Mouse (Mus musculus) heart, embryonic 16.5 days (tissue): Measurements from ENCODE around the gene Clta. TPM values are rescaled to one million over a fixed set of nuclear protein-coding genes. Genes with fewer than 3 reads are reported as not detected.

ENCODE experiments used
- ATAC-seq: fragments of 200-750 bp; cut with Nextera tagmentation; replicated peaks from 2 replicates; pipeline ENCODE4 v1.8.0; 2017; ENCODE audit warnings: moderate number of reproducible peaks; ENCODE audit not compliant: insufficient read depth, low FRiP score; ENCODE audit errors: extremely low read depth
- H3K27ac ChIP-seq: fragments of 300-500 bp; sonication (generic); 2 replicates; pipeline ENCODE4 v1.5.1; 2014; ENCODE audit warnings: mild to moderate bottlenecking, low read length, control low read depth, moderate library complexity
- H3K27me3 ChIP-seq: fragments of 300-500 bp; sonication (generic); 2 replicates; pipeline ENCODE4 v1.6.1; 2014; ENCODE audit warnings: low read length, mixed read lengths; ENCODE audit not compliant: control insufficient read depth, insufficient read depth
- H3K36me3 ChIP-seq: fragments of 300-500 bp; sonication (generic); 2 replicates; pipeline ENCODE4 v1.6.1; 2014; ENCODE audit not compliant: control insufficient read depth, insufficient read depth
- H3K4me1 ChIP-seq: fragments of 300-500 bp; sonication (generic); 2 replicates; pipeline ENCODE4 v1.6.1; 2014; ENCODE audit warnings: low read length, mixed read lengths; ENCODE audit not compliant: control insufficient read depth, insufficient read depth
- H3K4me2 ChIP-seq: fragments of 300-500 bp; sonication (generic); 2 replicates; pipeline ENCODE4 v1.6.1; 2014; ENCODE audit warnings: low read depth, mild to moderate bottlenecking, control low read depth, low read length
- H3K4me3 ChIP-seq: fragments of 300-500 bp; sonication (generic); 2 replicates; pipeline ENCODE4 v1.5.1; 2014; ENCODE audit warnings: mild to moderate bottlenecking, control low read depth, low read length
- H3K9ac ChIP-seq: fragments of 300-500 bp; sonication (generic); 2 replicates; pipeline ENCODE4 v1.6.1; 2014; ENCODE audit warnings: low read length, control low read depth
- H3K9me3 ChIP-seq: fragments of 300-500 bp; sonication (generic); replicated peaks from 2 replicates; pipeline ENCODE4 v1.6.1; 2016; ENCODE audit warnings: low read length; ENCODE audit not compliant: control insufficient read depth
- WGBS: fragments of 180-500 bp; shearing (Covaris S2); extraction: QIAGEN DNeasy Blood & Tissue Kit; methylation state at CpG from one replicate; pipeline ENCODE4 v1.1.7; 2014; 5-methylcytosine and 5-hydroxymethylcytosine counted together
- polyA plus RNA-seq: library from polyadenylated mRNA; unstranded; fragments of >200 nt; fragmentation: Nextera tagmentation; extraction: Ambion mirVana; gene quantifications from 2 replicates; pipeline ENCODE4 v1.2.1, GENCODE M21; 2015

Clta gene
- polyA plus RNA-seq, 1 experiment from 2014 or later, result 150 TPM

DNA sequence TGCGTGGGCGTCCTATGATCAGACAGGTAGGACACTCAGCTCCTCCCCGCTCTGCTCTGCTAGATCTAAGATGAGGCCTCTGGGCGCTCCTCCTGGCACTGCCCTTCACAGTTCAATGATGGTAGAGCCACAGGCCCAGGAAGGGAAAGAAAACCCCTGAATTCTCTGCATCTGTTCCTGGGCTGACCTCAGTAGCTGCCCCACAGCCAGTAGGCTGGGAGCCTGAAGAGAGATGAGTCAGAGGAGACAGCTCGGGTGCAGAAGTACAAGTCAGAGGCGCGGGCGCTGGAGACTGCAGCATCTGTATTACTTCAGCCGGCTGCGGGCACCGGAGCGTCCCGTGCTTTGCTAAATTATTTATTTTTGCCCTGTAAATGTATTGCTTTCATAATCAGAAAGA is 35.6 kb upstream of the Clta start:
- H3K9me3 ChIP-seq, result no peaks in the 10 kb centered on the region
- ATAC-seq, result no peak
- H3K27ac ChIP-seq, result peak overlapping the region; percentile 32
- peaks cover 37% of the 10 kb centered on the region for H3K4me1 ChIP-seq
- H3K4me3 ChIP-seq, result no peak overlapping the region
- H3K27me3 ChIP-seq, result no peaks in the 10 kb centered on the region
- WGBS, result 58% methylated on average over 13 of the region's 13 CpGs
- H3K36me3 ChIP-seq, result no peaks in the 10 kb centered on the region
- no peak overlapping the region for H3K4me2 ChIP-seq
- H3K9ac ChIP-seq, result no peak overlapping the region

DNA sequence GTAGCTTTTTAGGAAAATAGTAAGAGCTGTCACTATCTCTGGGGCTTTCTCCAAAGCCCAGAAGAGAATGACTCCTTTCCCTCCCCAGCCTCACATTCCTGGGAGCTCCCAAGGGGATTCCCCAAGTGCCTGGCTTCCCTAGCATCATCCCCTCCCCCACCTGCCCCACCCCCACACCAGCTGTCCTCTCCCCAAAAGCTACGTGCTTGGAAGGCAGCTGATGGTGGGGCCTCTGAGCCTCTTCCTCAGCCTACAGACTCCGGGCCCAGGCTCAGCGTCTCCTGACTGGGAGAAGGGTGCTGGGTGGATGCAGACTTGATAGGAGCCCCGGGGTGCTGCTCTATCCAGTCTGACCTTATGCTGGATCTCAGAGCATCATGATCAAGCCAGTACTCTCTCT is 34.9 kb upstream of the Clta start:
- no peak for ATAC-seq
- Histone ChIP-seq H3K9me3 (no peaks in the 10 kb centered on the region), H3K4me2 (no peak overlapping the region), H3K9ac (no peak overlapping the region), H3K36me3 (no peaks in the 10 kb centered on the region), H3K4me3 (no peak overlapping the region), H3K27me3 (no peaks in the 10 kb centered on the region), H3K4me1 (peaks cover 33% of the 10 kb centered on the region), H3K27ac (no peak overlapping the region)
- WGBS, result 24% methylated on average over 4 of the region's 4 CpGs

DNA sequence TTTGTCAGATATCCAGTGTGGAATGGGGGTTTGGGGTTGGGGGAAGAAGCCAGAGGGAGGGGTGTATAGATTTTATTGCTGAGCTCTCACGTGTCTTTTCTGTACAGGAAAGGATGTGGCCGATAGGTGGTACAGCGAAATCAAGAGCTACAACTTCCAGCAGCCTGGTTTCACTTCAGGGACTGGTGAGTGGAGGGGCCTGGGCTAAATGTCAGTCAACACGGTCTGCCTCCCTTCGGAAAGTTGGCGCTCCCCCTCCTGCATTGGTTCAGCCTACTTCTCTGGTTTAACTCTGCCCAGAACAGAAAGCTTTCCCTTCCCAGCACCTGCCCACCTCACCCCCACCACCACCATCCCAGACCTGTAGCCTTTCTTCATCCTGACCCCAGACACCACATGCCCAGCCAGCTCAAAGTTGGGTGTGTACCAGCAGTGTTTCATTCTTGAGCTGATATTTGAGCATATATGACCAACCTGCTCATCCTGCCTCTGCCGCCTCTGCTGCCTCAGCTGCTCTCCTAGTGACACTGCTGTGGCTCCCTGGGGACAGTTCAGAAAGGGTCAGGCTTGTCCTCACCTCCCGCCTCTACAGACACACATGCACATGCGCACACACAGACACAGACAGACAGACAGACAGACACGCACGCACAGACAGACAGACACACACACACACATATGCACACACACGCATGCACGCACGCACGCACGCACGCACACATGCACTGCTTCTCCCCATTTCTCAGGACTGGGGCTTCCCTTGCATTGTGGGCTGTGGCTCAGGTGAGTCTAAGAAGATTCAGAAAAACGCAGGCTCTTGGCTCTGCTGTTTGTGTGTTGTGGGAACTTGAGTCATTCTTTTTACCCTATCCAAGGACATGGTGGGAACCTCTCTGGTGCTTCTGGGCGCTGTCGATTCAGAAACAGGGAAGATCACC is 33.6 kb upstream of the Clta start:
- no peaks in the 10 kb centered on the region for H3K9me3 ChIP-seq
- no peaks in the 10 kb centered on the region for H3K36me3 ChIP-seq
- H3K4me2 ChIP-seq, result no peak overlapping the region
- H3K27me3 ChIP-seq, result no peaks in the 10 kb centered on the region
- no peak overlapping the region for H3K4me3 ChIP-seq
- no peak overlapping the region for H3K27ac ChIP-seq
- no peak for ATAC-seq
- peaks cover 25% of the 10 kb centered on the region for H3K4me1 ChIP-seq
- 87% methylated on average over 20 of the region's 20 CpGs for WGBS
- H3K9ac ChIP-seq, result no peak overlapping the region

DNA sequence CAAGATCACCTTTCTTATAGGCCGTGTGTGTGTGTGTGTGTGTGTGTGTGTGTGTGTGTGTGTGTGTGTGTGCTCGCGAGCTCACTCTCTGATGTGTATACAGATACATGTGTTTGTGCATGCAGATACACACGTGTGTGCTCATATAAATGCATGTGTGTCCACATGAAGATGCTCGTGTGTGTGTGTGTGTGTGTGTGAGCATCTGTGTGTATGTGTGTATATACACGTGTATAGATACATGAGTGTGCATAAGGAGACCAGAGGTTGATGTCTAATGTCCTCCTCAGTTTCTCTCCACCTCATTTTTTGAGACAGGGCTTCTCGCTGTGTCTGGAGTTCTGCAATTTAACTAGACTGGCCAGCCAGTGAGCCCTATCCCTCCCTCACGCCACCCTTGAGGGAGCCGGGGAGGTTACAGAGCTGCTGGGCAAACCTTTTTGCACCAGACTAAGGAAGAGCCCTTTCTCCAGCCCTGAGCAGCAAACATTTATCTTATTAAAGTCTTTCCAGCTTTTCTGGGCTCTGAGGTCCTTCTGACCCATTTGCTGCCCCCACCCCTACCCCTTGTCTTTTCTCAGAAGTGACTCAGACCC is 32.6 kb upstream of the Clta start:
- WGBS, result 65% methylated on average over 9 of the region's 9 CpGs
- Histone ChIP-seq H3K4me3 (peak overlapping the region; percentile 1; the same call in 1 of the 2 replicates), H3K36me3 (no peaks in the 10 kb centered on the region), H3K27ac (peak overlapping the region; percentile 88), H3K4me1 (peaks cover 25% of the 10 kb centered on the region), H3K9me3 (no peaks in the 10 kb centered on the region), H3K27me3 (no peaks in the 10 kb centered on the region), H3K4me2 (peak overlapping the region; percentile 40), H3K9ac (peak overlapping the region; percentile 38; the same call in 1 of the 2 replicates)
- no peak for ATAC-seq

DNA sequence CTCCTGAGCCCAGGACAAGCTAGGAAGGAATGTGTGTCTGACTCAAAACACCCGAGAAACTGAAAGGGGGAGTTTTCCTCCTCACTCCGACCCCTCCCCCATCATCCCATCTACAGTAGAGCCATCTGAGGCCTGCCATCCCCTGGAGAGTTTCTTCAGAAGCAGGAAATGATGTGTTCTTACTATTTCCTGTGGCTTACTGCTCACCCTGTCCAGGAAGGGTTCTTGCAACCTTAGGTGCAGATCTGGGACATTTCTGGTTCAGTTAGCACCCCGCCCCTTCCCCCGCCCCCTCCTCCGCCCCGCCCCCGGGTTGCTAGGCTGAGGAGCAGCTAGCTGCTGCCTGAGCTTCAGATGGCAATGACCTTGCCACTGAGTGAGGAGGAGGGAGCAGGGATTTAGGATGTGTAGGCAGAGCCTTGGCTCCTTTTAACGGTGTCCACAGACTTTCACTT is 32.1 kb upstream of the Clta start:
- Histone ChIP-seq H3K4me1 (peaks cover 25% of the 10 kb centered on the region), H3K4me2 (peak overlapping the region; percentile 40), H3K9me3 (no peaks in the 10 kb centered on the region), H3K27me3 (no peaks in the 10 kb centered on the region), H3K4me3 (peak overlapping the region; percentile 1; the same call in 1 of the 2 replicates), H3K36me3 (no peaks in the 10 kb centered on the region), H3K27ac (peak overlapping the region; percentile 88), H3K9ac (peak overlapping the region; percentile 38; the same call in 1 of the 2 replicates)
- under 1% methylated on average over 8 of the region's 8 CpGs for WGBS
- ATAC-seq, result peak; percentile 79

DNA sequence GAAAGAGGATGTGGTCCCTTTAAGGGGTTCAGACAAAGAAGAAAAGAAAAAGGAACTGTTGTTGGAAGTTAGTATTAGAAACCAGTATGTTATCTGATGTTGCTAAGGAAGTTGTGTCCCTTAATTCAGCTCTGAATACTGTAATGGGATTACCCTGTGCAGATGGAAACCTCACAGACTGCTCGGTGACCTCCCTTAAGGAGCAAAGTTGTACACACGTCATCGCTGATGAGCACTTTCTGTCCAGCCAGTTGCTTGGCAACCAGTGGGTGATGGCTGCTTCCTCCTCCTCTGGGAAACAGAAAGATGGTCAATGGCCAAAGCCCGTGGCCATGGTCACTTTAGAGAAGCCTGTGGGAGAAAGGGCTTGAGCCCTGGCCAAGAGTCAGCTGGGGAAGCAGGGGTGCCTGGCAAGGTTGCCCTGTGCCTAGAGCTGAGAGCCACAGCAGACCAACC is 30.7 kb upstream of the Clta start:
- Histone ChIP-seq H3K27ac (peak overlapping the region; percentile 64), H3K36me3 (no peaks in the 10 kb centered on the region), H3K4me3 (no peak overlapping the region), H3K9ac (no peak overlapping the region), H3K4me1 (peaks cover 30% of the 10 kb centered on the region), H3K9me3 (no peaks in the 10 kb centered on the region), H3K27me3 (no peaks in the 10 kb centered on the region), H3K4me2 (no peak overlapping the region)
- WGBS, result 45% methylated on average over 4 of the region's 4 CpGs
- 0 out of 2 replicates have a peak, but pooled peaks have one; percentile 14 for ATAC-seq

DNA sequence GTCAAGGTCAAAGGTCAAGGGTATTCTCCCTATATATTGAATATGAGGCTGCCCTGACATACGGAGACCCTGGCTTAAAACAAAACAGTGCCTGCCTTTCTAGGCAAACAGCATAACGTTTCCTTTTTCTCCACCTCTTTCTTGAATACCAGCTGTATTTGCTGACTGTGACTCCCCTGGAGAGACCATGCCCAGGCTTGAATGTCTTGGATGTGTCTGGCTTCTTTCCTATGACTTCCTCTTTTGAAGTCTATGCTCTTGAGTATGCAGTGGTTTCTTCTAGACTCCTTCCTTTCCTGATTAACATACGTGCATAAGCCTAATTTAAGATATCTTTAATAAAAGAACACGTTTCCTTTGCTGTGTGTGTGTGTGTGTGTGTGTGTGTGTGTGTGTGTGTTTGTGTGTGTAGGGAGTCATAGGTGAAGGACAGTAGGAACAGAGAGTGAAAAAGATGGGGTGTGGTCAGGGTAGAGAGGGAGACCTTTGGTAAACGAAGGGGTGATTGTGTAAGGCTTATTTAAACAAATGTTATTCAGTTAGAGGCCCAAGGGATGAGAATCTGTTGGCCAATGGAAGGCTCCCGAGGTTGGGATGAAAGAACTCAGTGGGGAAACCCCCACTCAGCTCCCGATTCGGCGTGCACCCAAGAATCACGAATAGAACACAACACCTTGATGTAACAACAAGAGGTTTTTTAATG is 29.2 kb upstream of the Clta start:
- no peaks in the 10 kb centered on the region for H3K9me3 ChIP-seq
- H3K27ac ChIP-seq, result no peak overlapping the region
- H3K4me2 ChIP-seq, result no peak overlapping the region
- 81% methylated on average over 10 of the region's 10 CpGs for WGBS
- H3K4me1 ChIP-seq, result peaks cover 33% of the 10 kb centered on the region
- H3K4me3 ChIP-seq, result no peak overlapping the region
- no peak for ATAC-seq
- no peaks in the 10 kb centered on the region for H3K36me3 ChIP-seq
- H3K9ac ChIP-seq, result no peak overlapping the region
- no peaks in the 10 kb centered on the region for H3K27me3 ChIP-seq

DNA sequence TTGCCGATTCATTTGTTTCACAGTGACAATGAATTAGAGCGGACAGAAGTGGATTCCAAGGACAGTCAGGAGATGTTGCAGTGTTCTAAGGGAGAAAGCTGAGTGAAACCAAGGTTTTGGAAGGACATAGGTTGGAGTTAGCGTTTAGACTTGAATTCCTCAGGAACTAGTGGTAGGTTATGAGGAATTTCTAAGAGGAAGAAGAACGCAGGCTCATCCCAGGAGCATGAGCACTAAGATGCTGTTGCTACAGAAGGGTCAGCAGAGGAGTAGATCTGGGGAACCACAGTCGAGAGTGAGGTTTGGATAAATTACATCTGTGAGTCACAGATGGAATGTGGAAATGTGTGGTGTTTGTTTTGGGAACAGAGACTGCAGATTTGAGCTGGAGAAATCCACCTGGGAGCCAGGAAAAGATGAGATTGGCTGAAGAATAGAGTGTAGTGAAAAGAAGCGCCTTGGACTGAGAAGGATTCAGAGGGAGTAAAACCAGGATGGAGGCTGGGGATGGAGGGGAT is 28.0 kb upstream of the Clta start:
- no peak overlapping the region for H3K27ac ChIP-seq
- WGBS, result 77% methylated on average over 6 of the region's 6 CpGs
- no peaks in the 10 kb centered on the region for H3K36me3 ChIP-seq
- H3K27me3 ChIP-seq, result no peaks in the 10 kb centered on the region
- H3K4me1 ChIP-seq, result peaks cover 33% of the 10 kb centered on the region
- no peak overlapping the region for H3K9ac ChIP-seq
- H3K4me3 ChIP-seq, result no peak overlapping the region
- H3K9me3 ChIP-seq, result no peaks in the 10 kb centered on the region
- no peak overlapping the region for H3K4me2 ChIP-seq
- ATAC-seq, result no peak
